In genomic region chr11:73177895-73178294, GRCm38 (mm10) we compare ENCODE assay signal across 8 mouse cellular contexts. TPM values are rescaled to one million over a fixed set of nuclear protein-coding genes. Genes with fewer than 3 reads are reported as not detected.
A peak's percentile ranks its signal among the peaks of the same experiment; 100 is the strongest.
DNase-seq lines count a peak whose midpoint lies in the region; ATAC-seq and TF ChIP-seq lines count a peak whose summit lies in the region.

No protein-coding gene starts in this region.

- no peaks in the 10 kb centered on the region for H3K27me3 ChIP-seq in heart, embryonic 10.5 days (ENCODE audit: insufficient read depth, poor library complexity, severe bottlenecking)
- H3K27me3 ChIP-seq in G1E (ENCODE audit: insufficient read depth, low read length), result 0 out of 2 replicates have a peak, but pooled peaks cover 2% of the 10 kb centered on the region
- no peaks in the 10 kb centered on the region for H3K27me3 ChIP-seq in hindbrain, embryonic 11.5 days (ENCODE audit: control insufficient read depth, insufficient read depth, low read length)

- H3K27ac ChIP-seq in heart, embryonic 10.5 days, result peak overlapping the region; percentile 97
- peak overlapping the region; percentile 85; the same call in 1 of the 2 replicates for H3K27ac ChIP-seq in hindbrain, embryonic 11.5 days (ENCODE audit: low read depth, low read length)
- no peak overlapping the region for H3K27ac ChIP-seq in macrophage

- peaks cover 64% of the 10 kb centered on the region for H3K79me2 ChIP-seq in macrophage (ENCODE audit: inconsistent target)

- peaks cover 35% of the 10 kb centered on the region for H3K36me3 ChIP-seq in heart, embryonic 10.5 days
- H3K36me3 ChIP-seq in G1E (replicated peaks) (peaks cover 38% of the 10 kb centered on the region), macrophage (ENCODE audit: inconsistent target) (peaks cover 4% of the 10 kb centered on the region; the same call in 1 of the 2 replicates)
- no peaks in the 10 kb centered on the region for H3K36me3 ChIP-seq in hindbrain, embryonic 11.5 days (ENCODE audit: control insufficient read depth, insufficient read depth, low read length)

- peak overlapping the region; percentile 68 for H3K4me2 ChIP-seq in hindbrain, embryonic 11.5 days (replicated peaks; ENCODE audit: low read depth, low read length)

- intact Hi-C loops in heart, postnatal 14 days (cut with DNase I), result loop anchor here (5.0 kb wide), 1 partner anchor 41 kb away; the partner anchor contains the start of gene Haspin

- no peaks in the 10 kb centered on the region for H3K9me3 ChIP-seq in heart, embryonic 10.5 days
- no peaks in the 10 kb centered on the region for H3K9me3 ChIP-seq in G1E (replicated peaks)
- H3K9me3 ChIP-seq in hindbrain, embryonic 11.5 days (ENCODE audit: control insufficient read depth, low read length), result no peaks in the 10 kb centered on the region

- 3% methylated on average over 2 of the region's 2 CpGs for WGBS in heart, embryonic 10.5 days
- WGBS in hindbrain, embryonic 11.5 days, result 4% methylated on average over 2 of the region's 2 CpGs
- WGBS in macrophage (ENCODE audit: missing documents), result 32% methylated on average over 2 of the region's 2 CpGs

- peak overlapping the region; percentile 97 for H3K4me3 ChIP-seq in heart, embryonic 10.5 days
- H3K4me3 ChIP-seq in G1E (ENCODE audit: low read depth, low read length) (peak overlapping the region; percentile 98), macrophage (ENCODE audit: inconsistent target) (peak overlapping the region; percentile 93)
- H3K4me3 ChIP-seq in hindbrain, embryonic 11.5 days (ENCODE audit: low read depth, low read length), result peak overlapping the region; percentile 78

- DNase-seq in heart, embryonic 10.5 days (ENCODE audit: low spot score), result no peak
- no peak for DNase-seq in heart, postnatal 14 days
- no peak for DNase-seq in G1E (ENCODE audit: low spot score)
- no peak for DNase-seq in hindbrain, embryonic 11.5 days (ENCODE audit: low spot score)
- DNase-seq in left cerebral cortex, adult 8-10 months (ENCODE audit: low spot score in 2 of 2), result no peak
- no peak for DNase-seq in layer of hippocampus, adult 9-10 months (ENCODE audit: low spot score)
- DNase-seq in layer of hippocampus, adult 18-20 months (ENCODE audit: low spot score in 2 of 2), result no peak

- H3K4me1 ChIP-seq in heart, embryonic 10.5 days, result peaks cover 25% of the 10 kb centered on the region
- H3K4me1 ChIP-seq in G1E (ENCODE audit: insufficient read depth, low read depth, low read length), result peaks cover 38% of the 10 kb centered on the region
- H3K4me1 ChIP-seq in hindbrain, embryonic 11.5 days (replicated peaks; ENCODE audit: control insufficient read depth, insufficient read depth, low read length), result peaks cover 2% of the 10 kb centered on the region

- no peak for ATAC-seq in G1E (ENCODE audit: extremely low read depth, insufficient number of reproducible peaks, low FRiP score, poor library complexity, severe bottlenecking)
- no peak for ATAC-seq in hindbrain, embryonic 11.5 days (ENCODE audit: low FRiP score)

- no peak for TF ChIP-seq CTCF in G1E (IDR thresholded peaks at IDR 0.05; ENCODE audit: low read depth, low read length)

- H3K9ac ChIP-seq in hindbrain, embryonic 11.5 days (ENCODE audit: low read depth, low read length), result peak overlapping the region; percentile 87

RNA-seq across cellular contexts. Expression of gene Tax1bp3, which starts 1.0 kb away (rescaled TPM):
- polyA plus RNA-seq in heart, embryonic 10.5 days (2016; fragmentation: Nextera tagmentation; extraction: Ambion mirVana), result 249 and 253 TPM in 2 replicates
- total RNA-seq in heart, postnatal 14 days (2021), result 10 to 100 TPM; 55.3 to 62.3 TPM
- total RNA-seq in G1E (2014; fragmentation: Nextera tagmentation) (7.4 and 9.2 TPM in 2 replicates), G1E (2017) (17.8 and 21.1 TPM in 2 replicates)
- polyA plus RNA-seq in G1E (2012) (4.1 and 9.0 TPM in 2 replicates), macrophage (2018) (31.5 to 54.1 TPM (median 45.7 TPM) in 3 replicates)
- polyA plus RNA-seq in hindbrain, embryonic 11.5 days (2014; fragmentation: Nextera tagmentation; extraction: Ambion mirVana), result 221 and 223 TPM in 2 replicates
- total RNA-seq in macrophage (2018; cell fraction: chromatin; rRNA removed), result 10 to 100 TPM in 20 of 26 experiments, 1 to 10 TPM in 6; 2.8 to 30.3 (median 13.4) TPM
- 10 to 100 TPM; 23.9 to 50.8 (median 36.4) TPM for total RNA-seq in macrophage (2018; cell fraction: cytosol; rRNA removed)
- total RNA-seq in macrophage (2018; cell fraction: nucleus; rRNA removed), result 10 to 100 TPM in 21 of 26 experiments, 1 to 10 TPM in 5; 7.3 to 26.7 (median 16.3) TPM
- 10 to 100 TPM in 3 of 4 experiments, 1 to 10 TPM in 1; 9.9 to 12.1 (median 11.0) TPM for total RNA-seq in left cerebral cortex, adult 8-10 months (2022)
- total RNA-seq in layer of hippocampus, adult 18-20 months (2021), result 1 to 10 TPM; 8.6 to 8.7 TPM

RNA-seq across cellular contexts. Expression of gene Emc6, which starts 1.1 kb away (rescaled TPM):
- polyA plus RNA-seq in heart, embryonic 10.5 days (2016; fragmentation: Nextera tagmentation; extraction: Ambion mirVana), result 107 and 126 TPM in 2 replicates
- total RNA-seq in heart, postnatal 14 days (2021), result 10 to 100 TPM; 72.4 to 75.5 TPM
- total RNA-seq in G1E (2014; fragmentation: Nextera tagmentation) (54.7 and 66.2 TPM in 2 replicates), G1E (2017) (43.7 and 52.7 TPM in 2 replicates)
- polyA plus RNA-seq in G1E (2012) (178 and 243 TPM in 2 replicates), macrophage (2018) (17.6 to 52.2 TPM (median 32.5 TPM) in 3 replicates)
- 132 and 134 TPM in 2 replicates for polyA plus RNA-seq in hindbrain, embryonic 11.5 days (2014; fragmentation: Nextera tagmentation; extraction: Ambion mirVana)
- total RNA-seq in macrophage (2018; cell fraction: chromatin; rRNA removed), result 10 to 100 TPM in 4 of 26 experiments, 1 to 10 TPM in 22; 2.5 to 11.7 (median 7.7) TPM
- total RNA-seq in macrophage (2018; cell fraction: cytosol; rRNA removed), result 10 to 100 TPM; 27.5 to 39.7 (median 34.7) TPM
- 10 to 100 TPM in 24 of 26 experiments, 1 to 10 TPM in 2; 7.9 to 32.0 (median 16.5) TPM for total RNA-seq in macrophage (2018; cell fraction: nucleus; rRNA removed)
- total RNA-seq in left cerebral cortex, adult 8-10 months (2022), result 10 to 100 TPM; 39.9 to 46.8 (median 42.9) TPM
- total RNA-seq in layer of hippocampus, adult 18-20 months (2021), result 10 to 100 TPM; 51.6 to 52.4 TPM

RNA-seq across cellular contexts. Expression of gene P2rx5, which starts 17.7 kb away (rescaled TPM):
- 0.41 and 0.97 TPM in 2 replicates for polyA plus RNA-seq in heart, embryonic 10.5 days (2016; fragmentation: Nextera tagmentation; extraction: Ambion mirVana)
- total RNA-seq in heart, postnatal 14 days (2021), result 1 to 10 TPM; 6.9 to 7.7 TPM
- total RNA-seq in G1E (2014; fragmentation: Nextera tagmentation) (not detected in 2 replicates), G1E (2017) (0.05 TPM in 1 of 2 replicates, not detected in the other)
- polyA plus RNA-seq in G1E (2012) (not detected in 2 replicates), macrophage (2018) (0.08 to 0.42 TPM in 2 of 3 replicates, not detected in the other)
- polyA plus RNA-seq in hindbrain, embryonic 11.5 days (2014; fragmentation: Nextera tagmentation; extraction: Ambion mirVana), result 0.45 TPM in 2 replicates
- 1 to 10 TPM in 4 of 26 experiments, under 1 TPM in 9, not detected in 13; 0.25 to 1.3 (median 0.68) TPM for total RNA-seq in macrophage (2018; cell fraction: chromatin; rRNA removed)
- total RNA-seq in macrophage (2018; cell fraction: cytosol; rRNA removed), result under 1 TPM in 23 of 26 experiments, not detected in 3; 0.06 to 0.53 (median 0.14) TPM
- 1 to 10 TPM in 3 of 26 experiments, under 1 TPM in 19, not detected in 4; 0.25 to 1.8 (median 0.70) TPM for total RNA-seq in macrophage (2018; cell fraction: nucleus; rRNA removed)
- 1 to 10 TPM in 2 of 4 experiments, under 1 TPM in 2; 0.70 to 1.4 (median 0.97) TPM for total RNA-seq in left cerebral cortex, adult 8-10 months (2022)
- 1 to 10 TPM; 1.4 to 2.5 TPM for total RNA-seq in layer of hippocampus, adult 18-20 months (2021)

RNA-seq across cellular contexts. Expression of gene Ctns, which starts 20.9 kb away (rescaled TPM):
- 11.9 and 14.0 TPM in 2 replicates for polyA plus RNA-seq in heart, embryonic 10.5 days (2016; fragmentation: Nextera tagmentation; extraction: Ambion mirVana)
- total RNA-seq in heart, postnatal 14 days (2021), result 10 to 100 TPM; 11.3 to 11.7 TPM
- 19.8 and 23.3 TPM in 2 replicates for total RNA-seq in G1E (2014; fragmentation: Nextera tagmentation)
- total RNA-seq in G1E (2017), result 28.7 and 30.6 TPM in 2 replicates
- polyA plus RNA-seq in G1E (2012), result 1.9 and 3.6 TPM in 2 replicates
- polyA plus RNA-seq in hindbrain, embryonic 11.5 days (2014; fragmentation: Nextera tagmentation; extraction: Ambion mirVana), result 19.1 and 25.2 TPM in 2 replicates
- 100 to 1,000 TPM in 1 of 26 experiments, 10 to 100 TPM in 25; 14.4 to 106 (median 40.0) TPM for total RNA-seq in macrophage (2018; cell fraction: chromatin; rRNA removed)
- 10 to 100 TPM; 21.6 to 71.3 (median 33.0) TPM for total RNA-seq in macrophage (2018; cell fraction: cytosol; rRNA removed)
- 100 to 1,000 TPM in 5 of 26 experiments, 10 to 100 TPM in 21; 23.7 to 128 (median 60.2) TPM for total RNA-seq in macrophage (2018; cell fraction: nucleus; rRNA removed)
- 28.3 to 65.1 TPM (median 44.3 TPM) in 3 replicates for polyA plus RNA-seq in macrophage (2018)
- 10 to 100 TPM; 17.2 to 24.7 (median 19.9) TPM for total RNA-seq in left cerebral cortex, adult 8-10 months (2022)
- total RNA-seq in layer of hippocampus, adult 18-20 months (2021), result 10 to 100 TPM; 21.1 to 22.1 TPM

RNA-seq across cellular contexts. Expression of gene Shpk, which starts 21.4 kb away (rescaled TPM):
- polyA plus RNA-seq in heart, embryonic 10.5 days (2016; fragmentation: Nextera tagmentation; extraction: Ambion mirVana), result 0.54 and 0.62 TPM in 2 replicates
- total RNA-seq in heart, postnatal 14 days (2021), result 1 to 10 TPM; 1.2 to 1.5 TPM
- total RNA-seq in G1E (2014; fragmentation: Nextera tagmentation) (2.1 and 2.4 TPM in 2 replicates), G1E (2017) (2.8 and 3.2 TPM in 2 replicates)
- polyA plus RNA-seq in G1E (2012) (0.83 and 0.95 TPM in 2 replicates), macrophage (2018) (3.1 to 4.5 TPM (median 3.4 TPM) in 3 replicates)
- polyA plus RNA-seq in hindbrain, embryonic 11.5 days (2014; fragmentation: Nextera tagmentation; extraction: Ambion mirVana), result 0.99 and 1.2 TPM in 2 replicates
- total RNA-seq in macrophage (2018; cell fraction: chromatin; rRNA removed), result 10 to 100 TPM in 1 of 26 experiments, 1 to 10 TPM in 19, under 1 TPM in 6; 0.21 to 10.4 (median 4.2) TPM
- 1 to 10 TPM; 1.2 to 4.9 (median 4.0) TPM for total RNA-seq in macrophage (2018; cell fraction: cytosol; rRNA removed)
- total RNA-seq in macrophage (2018; cell fraction: nucleus; rRNA removed), result 1 to 10 TPM in 23 of 26 experiments, under 1 TPM in 3; 0.38 to 9.6 (median 4.4) TPM
- 1 to 10 TPM; 3.2 to 4.1 (median 3.7) TPM for total RNA-seq in left cerebral cortex, adult 8-10 months (2022)
- total RNA-seq in layer of hippocampus, adult 18-20 months (2021), result 1 to 10 TPM; 3.7 to 4.0 TPM
